Mouse (Mus musculus) CD4-positive, CD25-positive, alpha-beta regulatory T cell, adult 2 months (primary cell): ENCODE measurements around the gene Gli2.

Experiments
- DNase-seq: peaks from one replicate; pipeline ENCODE4 v3.0.0-alpha.2; 2012; ENCODE audit warnings: low read depth, low spot score

The Gli2 gene

DNA sequence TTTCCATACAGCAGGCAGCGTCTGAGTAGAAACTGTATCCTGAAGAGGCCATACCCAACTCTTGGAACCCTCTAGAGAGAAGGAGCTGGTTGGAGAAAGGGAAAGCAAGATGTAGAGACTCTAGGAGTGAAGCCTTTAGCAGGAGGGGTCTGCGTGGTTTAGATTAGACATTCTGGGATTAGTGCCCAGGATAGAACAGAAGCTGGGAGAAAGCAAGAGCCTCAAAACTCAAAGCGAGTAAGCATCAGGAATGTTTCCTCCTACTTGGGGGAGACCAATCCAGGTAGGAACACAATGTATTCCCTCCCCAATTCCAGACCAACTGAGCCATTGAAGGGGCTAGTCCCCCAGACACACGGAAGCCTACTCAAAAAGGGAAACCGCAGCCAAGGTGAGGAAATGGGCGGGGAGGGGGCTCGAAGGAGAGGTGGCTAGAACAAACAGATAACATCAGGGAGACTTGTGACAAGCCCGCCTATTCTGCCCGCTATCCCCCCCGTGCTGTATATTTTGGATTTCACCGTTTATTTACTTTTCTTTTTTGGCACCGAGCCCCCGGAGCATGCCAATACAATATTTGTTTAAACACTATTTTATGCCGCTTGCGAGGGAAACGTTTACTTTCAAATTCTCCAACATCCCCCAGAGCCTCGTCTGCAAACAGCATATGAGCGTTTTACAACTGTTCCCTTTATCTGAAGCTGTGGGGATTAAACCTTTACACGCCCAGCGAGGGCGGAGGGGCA lies 2.1 kb downstream of the Gli2 start:
- DNase-seq = no peak

DNA sequence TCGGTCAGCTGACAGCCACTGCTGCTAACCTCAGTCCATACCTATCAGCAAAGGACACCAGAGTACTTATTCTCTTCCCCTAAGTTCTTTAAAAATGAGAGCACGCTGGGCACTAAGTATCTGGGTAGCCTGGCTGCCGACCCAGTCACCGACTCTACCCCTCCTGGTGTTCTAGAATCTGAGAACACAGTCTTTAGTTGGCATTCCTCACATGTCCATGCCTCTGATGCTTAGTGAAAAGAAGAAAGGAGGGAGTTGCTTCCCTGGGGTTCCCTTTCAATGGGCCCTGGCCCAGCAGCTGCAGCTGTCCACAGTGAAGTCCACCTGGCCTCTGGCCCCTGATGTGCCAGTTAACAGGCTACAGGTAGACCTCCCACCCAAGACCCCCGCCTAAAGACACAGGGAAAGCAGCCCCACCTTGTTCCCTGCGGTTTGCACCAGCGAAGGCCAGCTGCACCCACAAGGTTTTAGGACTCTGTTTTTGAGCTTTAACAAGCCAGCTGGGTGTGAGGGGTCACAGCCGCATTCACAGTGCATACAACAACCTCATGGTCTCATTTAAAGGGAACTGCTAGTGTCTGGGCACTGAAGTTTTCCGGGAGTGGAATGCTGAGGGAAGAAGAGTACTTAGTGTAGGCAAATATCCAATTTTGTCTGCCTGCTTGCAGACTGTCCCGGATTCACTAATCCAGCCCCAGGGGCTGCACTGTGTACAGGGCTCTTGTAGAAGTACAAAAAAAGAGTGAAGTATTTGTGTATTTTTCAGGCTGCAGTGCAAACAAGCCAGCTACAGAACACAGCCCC lies 3.4 kb downstream of the Gli2 start:
- DNase-seq = no peak

DNA sequence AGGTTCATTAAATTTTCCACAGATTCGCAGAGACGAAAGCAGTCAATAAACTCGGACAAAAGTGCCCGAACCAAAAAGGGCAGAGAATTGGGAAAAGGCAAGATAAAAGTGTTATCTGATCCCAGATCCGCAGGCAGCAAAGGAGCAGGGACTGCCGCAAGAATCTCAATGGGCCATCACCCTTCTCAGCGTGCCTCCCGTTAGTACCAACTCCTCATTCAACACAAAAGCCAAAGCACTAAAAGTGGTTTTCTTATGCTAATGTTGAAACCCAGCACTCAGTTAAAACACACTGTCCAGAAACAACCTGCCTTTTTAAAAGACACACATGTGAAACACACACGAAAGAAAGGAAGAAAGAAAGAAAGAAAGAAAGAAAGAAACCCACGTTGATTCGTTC lies 4.4 kb downstream of the Gli2 start:
- no peak for DNase-seq

DNA sequence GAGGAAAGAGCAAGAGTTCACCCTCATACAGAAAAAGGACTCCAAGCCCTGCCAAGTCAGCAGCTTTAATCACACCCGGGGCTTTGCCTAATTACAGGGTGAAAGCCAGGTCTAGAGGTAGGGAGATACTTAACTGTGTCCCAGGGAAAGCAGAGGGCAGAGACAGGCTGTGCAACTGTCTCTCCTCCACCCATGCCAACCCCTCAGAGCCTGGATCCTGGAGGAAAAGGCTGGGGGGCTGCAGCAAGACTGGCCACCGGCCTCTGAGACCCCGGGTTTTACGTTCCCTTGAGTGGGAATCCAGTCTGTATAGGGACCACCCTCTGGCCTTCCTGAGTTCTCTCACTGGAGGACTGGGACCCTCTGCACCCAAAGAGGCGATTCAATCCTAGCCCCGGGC lies 4.9 kb downstream of the Gli2 start:
- no peak for DNase-seq

DNA sequence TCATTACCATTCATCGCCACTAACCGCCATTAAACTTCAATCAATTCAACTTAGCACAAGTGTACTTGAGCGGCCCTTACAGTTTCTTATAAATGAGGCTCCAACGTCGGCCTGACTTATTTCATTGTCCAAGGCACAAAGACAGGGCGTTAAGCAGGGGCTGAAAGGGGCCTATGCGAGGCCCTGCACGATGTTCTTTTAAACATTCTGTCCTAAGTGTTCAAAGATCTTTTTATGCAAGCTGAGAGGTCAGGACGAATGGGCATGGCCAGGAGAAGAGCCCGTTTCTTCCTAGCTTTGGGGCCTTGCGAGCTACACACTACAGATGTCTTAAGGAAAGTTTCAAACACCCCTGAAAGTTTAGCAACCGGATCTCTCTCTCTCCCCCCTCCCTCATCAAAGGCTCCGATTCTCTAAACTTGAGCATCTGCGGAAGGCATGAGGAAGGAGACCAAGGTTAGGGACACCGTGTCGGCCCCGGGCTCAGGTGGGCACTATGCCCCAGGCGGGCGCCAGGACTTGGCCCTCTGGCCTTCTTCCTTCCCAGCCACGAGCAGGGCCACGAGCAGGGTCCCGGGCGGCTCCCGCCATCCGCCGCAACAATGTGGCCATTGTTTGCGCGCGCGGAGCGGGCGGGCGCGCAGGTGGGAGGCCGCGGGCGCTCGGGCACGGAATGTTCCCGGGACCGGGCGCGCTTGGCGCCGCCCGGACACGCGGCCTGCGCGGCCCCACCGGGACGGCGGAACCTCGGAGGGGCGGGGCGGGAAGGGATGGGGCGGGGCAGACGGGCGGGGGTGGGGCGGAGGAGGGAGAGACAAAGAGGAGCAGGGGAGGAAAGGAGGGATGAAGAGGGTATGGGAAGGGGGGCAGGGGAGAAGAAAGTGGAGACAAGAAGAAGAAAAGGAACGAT lies 5.7 kb downstream of the Gli2 start:
- no peak for DNase-seq

DNA sequence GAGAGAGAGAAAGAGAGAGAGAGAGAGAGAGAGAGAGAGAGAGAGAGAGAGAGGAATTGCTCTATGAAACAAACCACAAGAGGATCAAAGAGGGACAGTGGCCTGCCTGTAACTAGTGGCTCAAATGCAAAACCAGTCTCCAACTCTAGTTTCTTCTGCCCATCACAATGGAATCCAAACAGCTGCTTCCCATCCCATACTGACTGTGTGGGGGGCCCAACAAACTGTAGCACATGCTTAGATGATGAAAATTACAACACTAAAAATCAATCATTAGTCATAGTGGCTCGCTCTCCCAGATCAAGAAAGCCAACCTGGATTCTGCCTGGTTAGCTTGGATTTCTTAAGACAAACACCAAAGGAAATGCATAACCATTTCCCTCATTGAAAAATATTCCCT lies 15.0 kb downstream of the Gli2 start:
- DNase-seq = no peak

DNA sequence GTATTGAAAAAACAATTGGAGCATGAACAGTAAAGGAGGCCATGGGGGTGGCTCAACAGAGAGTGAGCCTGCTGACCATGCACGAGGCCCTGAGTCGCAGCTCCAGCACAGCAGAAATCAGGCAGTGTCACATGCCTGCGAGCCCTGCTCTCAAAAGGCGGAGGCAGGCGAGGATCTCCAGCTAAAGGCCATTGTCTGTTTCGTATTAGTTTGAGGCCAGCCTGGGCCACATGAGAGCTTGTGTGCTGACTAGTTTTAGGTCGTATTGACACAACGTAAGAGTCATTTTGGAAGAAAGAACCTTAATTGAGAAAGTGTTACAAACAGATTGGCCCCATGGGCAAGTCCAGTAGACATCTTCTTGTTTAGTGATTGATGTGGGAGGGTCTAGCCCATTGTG lies 17.5 kb downstream of the Gli2 start:
- no peak for DNase-seq

DNA sequence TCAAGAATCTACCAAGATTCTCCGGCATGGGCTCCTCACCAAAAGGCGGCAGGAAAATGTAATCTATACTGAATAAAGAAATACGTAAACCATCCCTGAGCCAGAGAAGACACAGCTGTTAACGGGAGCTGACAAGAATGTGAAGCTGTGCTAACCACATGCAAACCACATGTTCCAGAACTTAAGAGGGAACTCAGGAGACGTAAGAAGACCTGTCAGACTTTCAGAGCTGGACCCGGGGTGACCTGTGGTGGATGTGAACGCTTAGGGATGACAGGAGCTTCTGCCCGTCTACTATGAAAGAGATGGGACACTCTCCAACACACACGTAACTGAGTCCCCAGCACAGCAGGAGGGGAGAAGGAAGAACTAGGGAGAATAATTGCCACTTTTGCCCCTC lies 18.1 kb downstream of the Gli2 start:
- DNase-seq = no peak

DNA sequence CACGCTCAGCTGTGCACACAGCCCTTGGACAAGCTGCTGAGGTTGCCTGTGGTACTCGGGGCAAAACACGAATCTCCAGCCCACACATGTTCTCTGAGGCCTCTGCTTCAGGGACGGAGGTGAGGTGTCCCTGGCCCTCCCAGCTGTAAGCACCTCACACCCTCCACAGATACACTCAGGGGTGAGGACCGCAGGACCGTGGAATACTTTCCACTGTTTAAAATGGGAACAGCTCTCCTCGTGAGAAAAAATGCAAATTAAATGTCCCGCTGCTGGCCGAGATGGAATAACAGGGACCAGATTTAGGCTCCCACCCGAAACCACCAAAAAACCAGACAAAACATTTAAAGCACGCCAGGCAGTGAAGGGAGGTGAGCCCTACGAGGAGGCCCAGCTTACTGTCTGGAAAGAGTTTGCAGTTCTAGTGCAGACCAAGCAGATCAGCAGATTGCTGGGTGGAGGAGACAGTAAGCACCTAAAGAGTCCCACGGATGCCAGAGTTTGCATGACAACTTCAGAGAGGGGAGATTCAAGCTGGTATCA lies 19.2 kb downstream of the Gli2 start:
- DNase-seq = no peak

DNA sequence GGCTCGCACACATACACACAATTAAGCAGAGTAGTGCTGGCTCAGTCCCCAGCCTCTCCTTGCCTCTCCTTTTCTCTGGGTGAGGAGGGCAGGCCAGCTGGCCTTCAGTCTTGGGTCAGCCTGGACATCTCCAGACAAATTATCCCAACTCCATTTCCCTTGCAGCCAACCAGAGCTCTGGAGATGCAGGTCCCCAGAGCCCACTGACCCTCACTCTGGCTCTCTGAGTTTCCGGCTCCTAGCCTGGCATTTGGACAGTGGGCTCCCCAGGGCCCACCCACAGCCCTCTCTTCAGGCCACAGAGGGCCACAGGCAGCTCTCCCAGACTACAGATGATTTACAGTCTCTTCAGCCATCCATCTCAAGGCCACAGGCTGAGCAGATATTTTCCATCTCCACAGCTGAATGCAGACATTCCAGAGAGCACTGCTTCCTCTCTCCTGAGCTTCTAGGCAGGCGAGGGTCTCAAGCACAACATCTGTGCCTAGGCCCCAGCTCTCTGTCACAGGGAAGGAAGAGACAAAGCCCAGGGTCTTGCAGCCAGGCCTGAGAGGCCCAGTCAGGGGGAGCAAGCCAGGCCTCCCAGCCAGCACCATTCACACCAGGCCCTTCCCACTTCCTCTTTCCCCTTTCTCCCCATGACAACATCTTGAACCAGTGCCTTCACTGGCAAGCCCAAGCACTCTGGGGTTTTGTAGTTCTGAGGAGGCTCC lies 19.8 kb downstream of the Gli2 start:
- DNase-seq = no peak

DNA sequence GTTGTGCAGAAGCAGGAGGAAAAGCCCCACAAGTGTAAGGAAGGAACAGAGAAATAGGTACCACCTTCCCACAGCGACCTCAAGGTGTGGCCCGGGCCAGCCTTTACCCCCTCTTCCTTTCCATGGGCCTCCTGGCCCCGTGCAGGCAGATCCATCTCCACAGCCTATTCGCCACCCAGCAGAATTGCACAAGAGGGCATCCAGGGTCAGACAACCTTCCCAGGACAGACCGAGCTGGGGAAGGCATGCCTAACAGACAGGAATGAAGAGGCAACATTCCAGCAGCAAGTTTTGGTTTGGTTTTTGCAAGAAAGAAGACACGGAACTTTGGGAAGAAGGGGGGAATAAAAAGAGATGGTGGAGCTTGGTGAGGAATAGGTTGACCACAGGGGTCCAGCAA lies 22.2 kb downstream of the Gli2 start:
- DNase-seq = no peak

DNA sequence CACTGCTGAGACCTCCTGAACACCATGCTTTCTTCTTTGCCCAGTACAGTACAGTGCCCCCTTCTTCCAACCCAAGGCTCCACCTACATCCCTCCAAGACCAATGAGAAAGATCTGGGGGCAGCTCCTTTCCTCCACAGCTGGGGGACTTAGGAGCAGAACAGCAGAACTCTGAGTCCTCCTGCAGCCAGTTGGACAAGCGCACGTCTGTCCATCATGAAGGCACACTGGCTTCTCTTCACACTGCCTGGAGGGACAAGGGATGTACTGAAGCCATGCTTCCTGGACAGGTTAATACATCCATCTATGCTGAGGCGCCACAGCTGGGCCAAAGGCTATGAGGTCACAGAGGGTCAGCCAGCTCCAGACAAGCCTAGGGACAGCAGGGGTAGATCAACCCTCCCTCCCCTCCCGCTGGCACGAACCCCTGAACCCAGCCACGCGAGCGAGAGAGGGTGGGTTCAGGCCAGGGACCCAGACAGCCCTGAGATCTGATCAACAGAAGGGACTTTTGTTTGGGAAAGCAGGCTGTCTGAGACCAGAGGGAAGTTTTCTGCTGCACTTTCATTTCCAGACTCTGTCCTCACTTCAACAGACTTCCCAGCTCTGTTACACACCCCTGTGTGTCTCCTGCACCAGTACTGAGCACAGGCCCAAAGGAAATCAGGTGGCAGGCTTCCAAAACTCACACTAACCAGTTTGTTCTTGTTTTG lies 27.6 kb downstream of the Gli2 start:
- DNase-seq = no peak

DNA sequence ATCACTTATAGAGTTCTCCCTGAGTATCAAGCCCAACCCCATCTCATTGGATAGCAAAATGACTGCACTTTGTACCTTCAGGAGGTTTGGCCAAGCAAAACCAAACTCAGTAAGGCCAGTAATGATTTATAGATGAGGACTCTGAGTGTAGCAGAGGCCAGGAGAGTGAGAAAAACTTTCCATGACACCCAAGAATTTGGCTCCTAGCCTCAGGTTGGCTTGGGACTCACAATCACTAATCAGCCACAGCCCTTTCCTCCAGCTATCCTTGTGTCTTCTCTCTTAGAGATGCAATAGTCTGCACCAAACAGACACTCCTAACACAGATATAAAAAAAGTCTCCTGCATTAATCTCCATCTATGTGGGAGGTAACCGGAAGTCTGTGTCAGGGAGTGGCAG lies 31.1 kb downstream of the Gli2 start:
- DNase-seq = no peak

DNA sequence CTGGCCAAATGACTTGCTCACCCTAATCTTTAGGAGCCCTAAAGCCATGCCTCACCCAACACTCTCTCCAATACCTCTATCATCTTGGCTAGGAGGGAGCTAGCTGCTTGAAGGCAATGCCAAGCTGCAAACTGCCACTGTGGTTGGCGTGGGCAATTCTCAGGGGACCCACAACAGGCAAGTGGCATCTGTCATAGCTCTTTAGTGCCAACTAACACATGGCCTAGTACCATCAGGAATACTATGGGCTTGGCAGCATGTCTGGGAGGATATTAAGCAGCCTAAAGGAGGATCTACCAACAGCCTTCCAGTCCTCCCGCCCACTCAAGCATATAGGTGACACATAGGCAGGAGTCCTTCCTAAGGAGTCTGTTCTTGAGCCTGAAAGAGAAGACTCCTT lies 33.3 kb downstream of the Gli2 start:
- DNase-seq = no peak

DNA sequence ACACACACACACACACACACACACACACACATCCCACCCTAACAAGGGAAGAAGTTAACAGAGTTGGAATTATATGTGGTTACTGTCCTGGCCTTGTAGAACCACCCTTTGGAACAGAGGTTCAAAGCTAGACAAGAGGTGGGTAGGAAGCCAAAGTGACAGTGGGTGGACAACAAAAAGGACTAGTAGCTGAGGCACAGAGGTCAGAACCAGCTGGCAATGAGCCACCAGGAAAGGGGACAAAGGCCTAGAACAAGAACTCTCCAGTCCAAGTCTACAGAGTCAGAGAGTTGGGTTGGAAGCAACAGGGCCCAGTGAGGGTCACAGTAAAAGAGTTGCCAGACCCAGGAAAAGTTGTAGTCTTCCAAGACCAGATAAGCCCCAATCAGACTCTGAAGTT lies 34.4 kb downstream of the Gli2 start:
- DNase-seq = no peak

DNA sequence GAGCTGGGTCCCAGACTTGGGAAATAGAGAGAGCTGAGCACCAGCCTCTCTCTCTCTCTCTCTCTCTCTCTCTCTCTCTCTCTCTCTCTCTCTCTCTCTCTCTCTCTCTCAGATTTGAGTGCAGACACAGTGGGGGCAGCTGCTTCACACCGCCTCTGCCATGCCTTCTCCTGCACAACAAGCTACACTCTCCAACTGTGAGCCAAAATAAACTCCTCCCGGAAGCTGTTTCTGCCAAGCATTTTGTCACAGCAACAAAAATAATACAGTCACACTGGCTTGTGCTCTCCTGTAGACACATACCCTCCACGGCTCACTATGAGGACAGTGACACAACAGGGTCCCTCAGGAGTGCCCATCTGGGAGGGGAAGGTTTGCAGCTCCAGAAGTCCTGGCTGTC lies 36.6 kb downstream of the Gli2 start:
- DNase-seq = no peak

DNA sequence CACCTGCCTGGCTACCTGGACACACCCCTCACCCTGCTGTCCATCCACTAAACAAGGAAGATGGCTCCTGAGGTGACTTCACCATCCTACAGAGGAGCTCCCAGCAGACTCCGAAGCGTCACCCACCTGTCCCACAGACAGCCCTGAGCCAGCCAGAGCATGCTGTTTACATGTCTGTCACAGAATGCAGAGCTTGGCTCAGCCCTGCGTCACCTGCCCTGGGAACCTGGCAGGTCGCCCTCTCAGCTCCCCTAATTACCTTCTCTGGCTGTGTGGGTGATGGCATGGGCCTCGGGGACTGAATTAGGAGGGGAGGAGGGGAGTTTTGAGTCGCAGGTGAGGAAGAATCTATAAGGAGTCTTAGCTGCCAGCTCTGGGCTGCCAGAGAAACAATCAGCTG lies 38.3 kb downstream of the Gli2 start:
- no peak for DNase-seq

DNA sequence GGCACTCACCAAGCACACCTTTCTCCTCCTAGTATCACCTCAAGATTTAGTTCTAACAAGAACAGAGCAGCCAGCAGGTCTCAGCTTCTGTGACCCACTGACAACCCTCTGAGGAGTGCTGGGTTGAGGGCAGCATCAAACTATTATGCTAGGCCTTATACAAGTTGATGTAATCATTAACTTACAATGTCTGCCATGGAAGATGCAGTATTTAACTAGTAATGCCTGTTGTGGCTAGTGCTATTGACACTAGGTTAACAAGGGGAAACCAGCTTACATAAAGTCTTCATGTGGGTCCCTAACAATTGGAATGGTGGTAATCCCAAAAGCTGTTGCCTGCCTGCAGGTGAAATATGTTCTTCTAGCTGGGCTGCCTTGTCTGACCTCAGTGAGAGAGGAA lies 44.5 kb downstream of the Gli2 start:
- DNase-seq = no peak

DNA sequence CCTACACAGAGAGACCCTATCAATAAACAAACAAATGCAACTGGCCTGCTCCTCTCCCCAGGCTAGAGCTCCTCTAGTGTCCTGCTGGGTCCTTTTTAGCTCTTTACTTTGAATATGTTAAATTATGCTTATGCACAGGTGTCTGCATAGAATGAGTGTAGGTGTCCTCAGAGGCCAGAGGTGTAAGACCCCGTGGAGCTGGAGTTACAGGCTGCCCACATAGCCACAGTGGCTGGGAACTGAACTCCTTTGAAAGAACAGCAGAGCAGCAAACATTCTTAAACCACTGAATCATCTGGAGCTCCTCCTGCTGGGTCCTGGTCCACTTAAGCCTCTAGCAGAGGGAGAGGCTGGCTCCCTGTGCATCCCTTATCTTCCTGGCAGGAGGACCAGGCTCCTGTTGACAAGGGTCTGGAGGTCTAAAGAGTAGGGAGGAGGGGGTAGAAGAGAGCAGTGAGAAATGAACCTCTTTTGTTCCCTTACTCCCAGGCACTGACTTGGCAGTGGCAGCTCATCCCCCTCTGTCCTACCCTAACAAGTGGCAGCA lies 49.5 kb downstream of the Gli2 start:
- DNase-seq = no peak

DNA sequence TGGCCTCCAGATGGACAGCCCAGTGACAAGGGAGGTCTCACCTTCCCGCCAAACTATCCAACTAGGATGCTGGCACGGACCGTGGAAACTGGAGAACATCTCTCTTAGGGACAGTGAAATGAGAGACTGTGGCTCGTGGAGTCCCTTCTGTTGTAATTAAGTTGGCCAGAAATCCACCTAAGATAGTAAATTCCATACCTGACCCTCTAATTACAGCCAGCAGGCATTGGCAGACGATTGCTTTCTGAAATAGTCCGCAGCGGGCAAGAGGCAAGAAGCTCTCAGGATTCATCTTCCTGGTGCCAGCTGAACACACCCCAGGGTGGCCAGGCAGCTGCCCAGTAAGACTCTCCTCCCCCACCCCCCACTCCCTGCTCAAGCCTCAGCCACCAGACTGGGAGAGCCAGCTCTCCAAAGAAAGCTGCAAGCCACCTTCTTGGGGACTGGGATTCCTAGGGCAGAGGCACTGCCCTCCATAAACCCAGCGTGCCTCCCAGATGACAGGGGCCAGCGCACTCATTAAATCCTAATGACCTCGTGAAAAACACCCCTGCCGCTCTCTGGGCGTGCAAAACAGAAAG lies 51.9 kb downstream of the Gli2 start:
- DNase-seq = no peak
